Mouse (Mus musculus) bone marrow macrophage, adult 2 months (primary cell): ENCODE results near the gene Greb1.

Experiments used
- CTCF ChIP-seq: IDR thresholded peaks from 2 replicates; pipeline ENCODE4 v1.5.1; 2012; ENCODE audit warnings: low read depth, mild to moderate bottlenecking, low read length, moderate library complexity
- POLR2A ChIP-seq: IDR thresholded peaks from 2 replicates; pipeline ENCODE4 v1.6.1; 2012; ENCODE audit warnings: mild to moderate bottlenecking, low read depth, low read length, borderline replicate concordance

DNA sequence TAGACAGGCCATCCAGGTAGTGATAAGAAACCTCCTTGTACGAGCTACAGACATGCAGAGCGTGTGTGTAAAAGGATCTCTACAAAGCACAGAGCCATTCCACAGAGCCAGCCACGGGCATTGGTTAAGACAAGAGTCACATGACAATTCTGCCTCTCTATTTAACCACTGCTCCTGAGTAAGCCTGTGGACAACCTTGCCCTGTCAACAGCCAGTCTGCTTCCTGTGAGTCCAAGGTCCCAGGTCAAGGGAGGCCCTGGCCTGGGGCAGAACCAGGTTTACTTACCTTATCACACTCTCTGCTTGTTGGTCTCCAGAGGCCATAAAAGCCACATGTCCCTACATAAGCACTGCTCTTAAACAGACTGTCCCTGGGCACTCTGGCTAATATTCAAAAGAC lies 74.5 kb downstream of the Greb1 start:
- no peak for TF ChIP-seq POLR2A
- TF ChIP-seq CTCF: no peak
